Mouse (Mus musculus): ENCODE data around the gene Hand2.

The Hand2 gene

DNA sequence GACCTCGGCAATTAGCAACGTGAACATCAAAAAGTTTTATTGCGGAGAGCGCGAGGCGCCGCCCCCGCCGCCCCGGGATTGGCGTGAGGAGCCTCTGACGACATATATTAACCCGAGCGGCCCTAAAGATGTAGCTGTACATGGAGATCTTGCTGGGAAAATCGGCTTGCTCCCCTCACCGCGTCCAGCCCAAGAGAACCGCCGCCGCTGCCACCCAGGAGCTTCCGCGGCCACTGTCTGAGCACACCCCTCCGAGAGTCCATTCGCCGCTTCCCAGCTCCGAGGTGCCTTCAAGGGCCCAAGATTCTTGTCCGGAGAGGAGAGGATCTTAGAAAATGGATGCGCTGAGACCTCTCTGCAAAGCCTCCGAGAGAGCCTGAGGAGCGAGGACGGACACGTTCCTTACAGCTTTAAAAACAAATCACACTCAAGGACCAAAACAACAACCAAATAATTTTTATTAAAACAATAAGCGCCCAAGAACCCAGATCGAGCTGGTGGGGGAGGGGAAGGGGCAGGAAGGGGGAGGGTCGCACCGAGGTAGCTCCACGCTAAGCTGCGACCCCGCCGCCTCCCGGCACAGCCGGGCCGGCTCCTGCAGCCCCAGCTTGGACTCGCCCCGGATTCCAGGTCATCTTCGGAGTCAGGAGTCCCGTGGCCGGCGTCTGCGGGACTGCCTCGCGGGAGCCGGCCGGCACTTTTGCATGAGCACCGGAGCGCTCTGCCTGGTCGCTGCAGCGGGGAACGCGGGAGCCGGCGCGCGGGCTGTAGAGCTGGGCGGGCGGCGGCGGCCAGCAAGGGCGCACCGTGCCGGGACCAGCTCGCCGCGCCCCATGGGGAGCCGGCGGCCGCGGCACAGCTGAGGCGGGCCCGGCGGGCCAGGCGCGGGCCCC lies at the start of gene Hand2:
Hand2 (plus strand) TSS at position 133 of the 893 bp plus-strand sequence.
- DNase-seq (ENCODE audit: low read depth, low spot score), result no peak

DNA sequence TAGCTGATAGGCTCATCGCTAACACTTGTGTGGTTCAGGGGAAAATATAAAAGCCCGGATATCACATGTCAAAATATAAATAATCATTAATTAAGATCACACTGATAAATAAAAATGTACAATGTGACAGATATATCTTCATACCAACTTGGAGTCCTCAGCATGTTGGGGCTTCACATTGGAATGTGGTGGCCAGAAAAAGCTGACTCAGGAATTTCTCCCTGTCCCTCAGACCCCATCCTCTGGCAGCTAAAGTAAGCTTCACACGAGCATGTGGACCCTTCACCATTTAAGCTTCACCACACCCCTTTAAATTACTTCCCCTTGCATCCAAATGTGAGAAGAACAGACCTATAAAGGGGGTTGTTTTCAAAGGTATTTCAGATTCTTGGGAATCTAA lies 47.7 kb upstream of the Hand2 start:
- DNase-seq (ENCODE audit: low read depth, low spot score), result no peak

DNA sequence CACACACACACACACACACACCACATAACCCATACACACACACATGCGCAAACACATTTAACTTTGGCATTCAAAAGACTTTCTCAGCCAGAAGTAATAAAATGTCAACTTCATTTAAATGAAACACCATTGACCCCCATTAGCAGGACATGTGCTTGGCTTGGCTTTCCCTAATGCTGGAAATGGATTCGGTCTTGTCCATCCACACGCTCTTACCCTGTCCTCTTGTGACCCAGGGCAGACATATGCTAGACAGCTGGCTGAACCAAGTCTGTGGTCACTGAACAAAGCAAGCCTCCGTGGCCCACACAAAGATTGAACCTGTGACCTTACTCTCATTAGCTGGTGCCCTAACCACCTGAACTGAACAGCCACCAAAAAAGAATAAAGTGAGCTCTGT lies 27.3 kb upstream of the Hand2 start:
- no peak for DNase-seq (ENCODE audit: low read depth, low spot score)

DNA sequence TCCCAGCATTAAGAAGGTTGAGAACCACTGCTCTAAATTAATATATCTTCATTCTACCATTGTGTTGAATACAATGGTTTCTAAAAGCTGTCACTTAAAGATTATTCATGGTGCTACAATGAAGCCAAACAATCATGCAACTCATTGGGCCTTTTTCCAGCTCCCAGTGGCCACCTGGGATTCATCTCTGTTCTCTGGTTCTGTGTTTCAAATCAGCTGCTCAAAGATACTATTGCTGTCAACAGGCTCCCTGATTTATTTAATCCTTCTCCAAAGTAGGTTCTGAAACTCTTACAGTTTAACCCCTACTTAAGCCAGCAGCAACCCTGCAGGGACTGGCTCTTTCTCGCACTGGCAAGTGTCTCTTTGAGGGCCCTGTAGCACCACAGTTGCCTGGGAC lies 17.3 kb upstream of the Hand2 start:
- DNase-seq (ENCODE audit: low read depth, low spot score), result no peak

DNA sequence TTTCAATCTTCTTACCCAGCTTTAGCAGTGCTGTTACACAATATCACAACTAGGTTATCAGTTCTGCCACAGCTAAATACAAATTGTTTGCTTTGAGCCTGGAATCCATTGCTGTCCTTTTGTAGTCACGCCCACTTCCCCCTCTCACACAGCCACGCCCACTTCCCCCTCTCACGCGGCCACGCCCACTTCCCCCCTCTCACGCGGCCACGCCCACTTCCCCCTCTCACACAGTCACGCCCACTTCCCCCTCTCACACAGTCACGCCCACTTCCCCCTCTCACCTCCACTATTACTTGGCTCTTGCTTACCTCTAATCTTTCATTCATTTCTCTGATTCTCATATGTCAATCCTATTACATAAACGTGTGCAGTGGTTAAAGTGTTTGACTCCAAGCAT lies 15.8 kb upstream of the Hand2 start:
- DNase-seq (ENCODE audit: low read depth, low spot score), result peak; percentile 79

DNA sequence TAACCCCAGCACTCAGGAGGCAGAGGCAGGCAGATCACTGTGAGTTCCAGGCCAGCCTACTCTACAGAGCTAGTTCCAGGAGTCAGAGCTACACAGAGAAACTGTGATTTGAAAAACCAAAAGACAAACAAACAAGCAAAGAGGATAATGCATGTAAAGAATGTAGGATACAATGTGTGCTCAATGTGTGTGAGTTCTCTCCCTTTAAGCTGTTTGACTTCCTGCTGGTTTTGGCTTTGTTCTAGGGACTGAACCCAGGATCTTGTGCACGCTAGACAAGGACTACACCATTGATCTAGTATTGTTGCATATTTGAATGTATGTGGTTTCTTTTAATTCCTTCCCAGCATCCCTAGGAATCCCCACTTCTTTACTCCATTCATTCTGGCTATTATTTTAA lies 14.3 kb upstream of the Hand2 start:
- no peak for DNase-seq (ENCODE audit: low read depth, low spot score)

DNA sequence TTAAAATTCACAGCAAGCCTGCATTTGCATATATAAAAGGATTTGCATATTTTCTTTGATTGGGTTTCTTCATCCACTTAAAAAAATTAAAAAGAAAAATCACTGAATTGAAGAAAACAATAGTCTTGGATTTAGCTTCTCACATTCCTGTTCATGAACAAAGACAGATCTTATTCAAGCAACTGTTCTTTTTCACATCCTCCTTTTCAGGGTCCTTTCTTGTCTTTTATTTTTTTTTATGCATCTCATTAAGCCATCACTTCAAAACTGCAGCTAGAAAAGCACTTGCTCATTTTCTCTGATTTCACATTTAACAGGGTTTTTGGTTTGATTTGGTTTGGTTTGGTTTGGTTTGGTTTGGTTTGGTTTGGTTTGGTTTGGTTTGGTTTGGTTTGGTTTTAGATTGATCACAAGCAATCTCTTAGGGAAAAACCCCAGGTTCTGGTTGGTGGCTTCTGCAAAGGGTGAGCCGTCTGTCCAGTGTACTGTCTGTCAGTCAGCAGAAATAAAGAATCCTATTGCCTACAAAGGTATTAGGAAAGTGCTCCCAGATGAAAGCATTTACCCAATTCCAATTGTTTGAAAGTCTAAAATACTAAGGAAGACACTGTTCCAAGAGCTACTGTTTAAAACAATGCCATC lies 10.8 kb upstream of the Hand2 start:
- DNase-seq (ENCODE audit: low read depth, low spot score), result peak; percentile 65

DNA sequence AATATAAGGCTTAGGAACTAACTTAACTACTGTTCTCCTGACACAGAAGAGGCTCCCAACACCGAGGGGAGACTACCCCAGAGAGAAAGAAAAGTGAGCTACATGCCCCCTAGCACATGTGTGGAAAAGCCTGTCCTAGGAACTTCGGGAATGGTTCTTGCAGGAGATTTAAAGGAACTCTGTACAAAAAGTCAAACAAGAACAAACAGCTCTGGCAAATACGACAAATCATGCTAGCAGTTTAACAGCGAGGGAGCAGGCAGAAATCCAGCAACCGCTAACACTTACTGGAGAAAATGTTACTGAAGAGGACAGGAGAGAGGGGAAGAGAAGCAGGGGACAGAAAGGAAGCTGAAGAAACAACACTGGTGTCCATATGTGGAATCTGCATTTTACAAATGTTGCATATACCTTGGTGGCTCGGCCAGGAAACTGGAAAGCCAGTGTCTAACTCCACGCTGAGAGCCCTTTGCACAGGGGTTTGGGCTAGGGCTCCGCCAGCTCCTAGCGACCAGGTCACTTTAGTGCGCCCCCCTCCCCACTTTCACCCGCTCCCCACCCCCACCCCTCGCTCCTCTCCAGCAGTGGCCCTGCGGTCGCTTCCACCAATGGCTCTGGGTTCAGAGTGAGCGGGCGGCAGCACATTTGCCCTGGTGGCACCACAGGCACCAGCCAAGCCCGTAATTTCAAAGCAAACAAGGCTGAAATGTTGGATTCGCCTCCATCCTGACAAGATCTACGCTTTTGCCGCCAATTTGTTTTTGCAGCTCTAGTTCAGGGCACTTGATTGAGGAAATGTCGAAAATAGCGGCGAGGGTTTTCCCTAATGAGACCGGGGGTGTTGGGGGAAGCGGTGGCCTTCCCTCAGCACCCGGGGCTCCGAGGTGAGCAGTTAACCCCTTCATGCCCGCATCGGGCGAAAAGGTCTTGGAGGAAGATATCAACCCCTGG lies 8.5 kb upstream of the Hand2 start:
- DNase-seq (ENCODE audit: low read depth, low spot score), result no peak

DNA sequence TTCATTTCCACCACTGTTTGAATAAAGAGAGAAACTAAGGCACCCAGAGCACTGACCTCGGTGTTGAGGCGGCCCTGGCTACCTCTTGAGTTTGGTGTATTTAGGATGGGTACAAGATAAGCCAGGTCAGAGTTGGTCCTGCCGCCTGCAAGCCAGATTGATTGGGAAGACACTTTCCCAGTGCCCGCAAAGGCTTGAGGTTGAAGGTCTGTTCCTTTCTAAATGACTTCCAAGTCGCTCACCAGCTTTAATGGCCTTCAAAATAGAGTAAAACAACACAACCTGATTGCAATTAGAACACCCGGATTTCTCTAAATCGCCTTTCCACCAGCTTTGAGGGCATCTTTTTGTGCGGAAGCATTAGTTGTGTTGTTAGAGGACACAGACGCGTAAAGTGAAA lies 7.2 kb upstream of the Hand2 start:
- DNase-seq (ENCODE audit: low read depth, low spot score), result no peak

DNA sequence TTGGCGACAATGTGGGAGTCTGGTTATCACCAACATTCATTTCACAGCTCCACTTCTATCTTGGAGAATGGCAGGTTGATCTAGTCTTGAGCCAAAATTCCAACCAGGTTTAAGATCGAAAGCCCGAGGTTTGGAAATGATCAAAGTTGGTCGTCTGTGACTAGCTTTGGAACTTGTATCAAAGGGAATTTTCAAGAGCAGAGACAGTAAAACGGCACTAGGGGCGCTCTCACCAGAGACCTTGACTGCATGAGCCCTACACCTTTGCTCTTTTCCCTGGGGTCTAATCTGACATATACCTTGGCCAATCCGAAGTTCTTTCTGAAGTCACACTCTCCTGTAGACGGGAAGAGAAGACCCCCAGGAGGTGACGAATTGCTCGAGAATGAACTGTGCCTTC lies 6.6 kb upstream of the Hand2 start:
- DNase-seq (ENCODE audit: low read depth, low spot score), result no peak

DNA sequence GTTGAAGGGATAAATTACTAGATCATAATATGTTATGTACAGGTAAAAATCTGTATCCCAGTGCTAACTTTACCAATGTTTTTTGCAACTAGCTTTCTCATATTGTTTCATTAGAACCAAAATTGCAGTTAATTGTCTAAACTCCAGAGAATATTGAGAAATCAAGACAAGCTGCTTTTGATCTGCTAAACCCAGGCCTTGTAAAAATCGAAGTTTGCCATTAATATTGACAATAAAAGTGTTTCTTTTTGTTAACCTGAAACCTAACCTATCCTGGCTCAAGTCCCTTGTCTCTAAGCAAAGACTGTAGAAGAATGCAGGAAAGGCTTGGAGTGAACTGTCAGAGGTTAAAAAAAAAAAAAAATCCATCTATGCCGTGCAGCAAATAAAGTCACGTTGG lies 5.3 kb upstream of the Hand2 start:
- no peak for DNase-seq (ENCODE audit: low read depth, low spot score)

DNA sequence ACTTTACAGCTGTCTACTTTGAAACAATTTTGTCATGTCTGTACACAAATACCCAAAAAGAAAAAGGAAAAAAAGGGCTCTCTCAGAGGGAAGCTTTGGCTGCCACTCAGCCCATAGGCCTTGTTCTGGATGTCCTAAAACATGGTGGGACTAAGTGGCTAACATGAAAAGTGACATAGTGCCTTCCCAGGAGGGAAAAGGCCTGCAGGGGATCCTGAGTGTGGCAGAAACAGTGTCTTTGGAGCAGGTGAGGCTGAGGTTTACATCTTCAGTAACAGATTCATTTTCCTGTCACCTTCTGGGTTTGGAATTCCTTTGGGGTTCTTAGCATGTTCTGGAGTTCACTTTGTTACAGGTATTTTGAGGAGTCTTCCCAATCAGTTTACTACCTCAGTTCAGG lies 3.7 kb upstream of the Hand2 start:
- DNase-seq (ENCODE audit: low read depth, low spot score), result no peak

DNA sequence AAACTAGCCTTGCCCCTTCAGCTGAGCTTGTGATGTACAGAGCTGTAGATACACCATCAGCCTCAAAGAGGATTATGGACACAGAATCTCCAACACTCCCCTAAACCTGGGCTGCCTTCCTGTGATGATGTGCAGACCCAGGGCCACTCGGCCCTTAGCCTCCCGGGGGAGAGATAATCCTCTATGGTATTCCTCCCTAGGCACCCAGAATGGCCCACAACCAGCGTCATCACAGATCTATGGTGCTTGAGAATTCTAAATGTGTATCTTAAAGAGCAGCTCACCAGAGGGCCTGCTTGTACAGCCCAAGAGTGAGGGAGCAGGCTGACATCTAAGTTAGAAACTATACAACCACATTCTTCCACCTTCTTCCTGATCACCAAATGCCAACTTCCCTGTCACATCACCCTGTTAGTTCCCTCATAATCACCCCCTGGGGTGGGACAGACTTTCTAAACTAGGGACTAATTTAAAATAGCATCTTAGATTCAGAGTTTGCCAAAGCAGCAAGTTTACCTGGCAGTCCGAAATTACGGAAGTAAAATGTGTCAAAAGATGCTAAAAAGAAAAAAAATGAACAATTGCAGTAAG lies 2.8 kb upstream of the Hand2 start:
- DNase-seq (ENCODE audit: low read depth, low spot score), result no peak

DNA sequence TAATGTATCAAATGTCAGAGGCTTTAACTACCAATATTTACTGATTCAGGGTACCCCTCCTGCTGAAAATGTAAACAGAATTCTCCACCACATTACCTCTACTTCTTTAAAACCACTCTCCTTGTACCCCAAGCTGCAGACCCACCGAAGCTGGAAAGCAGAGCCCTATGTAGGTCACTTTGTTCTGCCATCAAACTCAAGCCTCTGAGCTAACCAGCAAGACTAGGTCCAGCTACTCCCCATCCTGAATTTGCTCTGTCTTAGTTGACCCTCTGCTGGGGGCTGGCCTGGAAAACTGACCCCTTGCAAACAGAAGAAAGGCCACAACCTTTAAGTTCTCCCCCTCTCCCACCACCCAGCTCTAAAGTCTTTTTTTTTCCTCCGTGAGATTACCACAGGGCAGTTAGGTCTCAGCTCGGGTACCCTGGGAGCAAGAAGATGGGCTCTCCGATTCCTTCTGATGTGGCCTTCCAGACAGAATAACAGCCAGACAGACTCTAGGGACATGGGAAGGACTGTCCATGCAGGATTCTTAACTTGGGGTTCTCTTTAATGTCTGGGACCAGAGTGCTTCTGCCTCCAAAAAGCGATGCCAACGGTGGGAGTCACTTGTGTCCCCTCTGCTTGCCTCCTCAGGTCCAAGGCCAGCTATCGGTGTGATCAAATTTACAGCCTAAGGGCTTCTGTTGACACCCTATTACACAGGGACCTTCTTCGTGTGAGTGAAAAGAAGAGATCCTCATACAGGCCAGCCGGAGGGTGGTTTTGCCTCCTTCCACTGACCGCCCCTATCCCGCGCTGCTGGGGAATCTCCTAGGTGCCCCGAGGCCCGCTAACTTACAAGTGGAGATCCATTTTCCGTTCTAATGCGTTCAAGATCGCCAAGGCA lies 1.4 kb upstream of the Hand2 start:
- DNase-seq (ENCODE audit: low read depth, low spot score), result no peak

DNA sequence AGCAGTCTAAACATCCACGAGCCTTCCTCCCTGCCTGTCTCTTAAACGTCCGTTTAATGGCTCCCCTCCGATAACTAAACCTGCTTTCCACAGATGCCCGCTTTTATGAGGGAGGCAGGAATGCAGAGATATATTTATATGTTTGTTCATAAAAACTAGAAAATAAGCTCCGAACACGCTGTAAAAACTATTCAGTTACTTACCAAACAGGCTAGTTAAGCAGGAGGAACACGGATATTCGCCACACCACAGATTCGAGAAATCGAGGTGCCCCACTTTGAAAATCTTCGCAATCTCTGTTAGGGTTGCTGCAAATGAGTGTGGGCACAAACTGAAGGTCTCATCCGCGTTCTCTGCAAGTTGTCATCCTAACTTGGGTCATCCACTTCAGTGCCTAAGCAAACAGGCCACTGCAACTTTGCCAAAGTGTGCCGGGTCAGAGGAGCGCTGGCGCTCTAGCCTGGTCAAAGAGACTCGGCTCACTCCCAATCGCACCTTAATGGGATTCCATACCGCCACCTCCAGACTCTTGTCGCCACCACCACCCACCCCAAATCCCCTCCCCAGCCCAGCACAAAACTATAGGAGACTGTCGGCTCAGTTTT lies 700 bp upstream of the Hand2 start:
- no peak for DNase-seq (ENCODE audit: low read depth, low spot score)

DNA sequence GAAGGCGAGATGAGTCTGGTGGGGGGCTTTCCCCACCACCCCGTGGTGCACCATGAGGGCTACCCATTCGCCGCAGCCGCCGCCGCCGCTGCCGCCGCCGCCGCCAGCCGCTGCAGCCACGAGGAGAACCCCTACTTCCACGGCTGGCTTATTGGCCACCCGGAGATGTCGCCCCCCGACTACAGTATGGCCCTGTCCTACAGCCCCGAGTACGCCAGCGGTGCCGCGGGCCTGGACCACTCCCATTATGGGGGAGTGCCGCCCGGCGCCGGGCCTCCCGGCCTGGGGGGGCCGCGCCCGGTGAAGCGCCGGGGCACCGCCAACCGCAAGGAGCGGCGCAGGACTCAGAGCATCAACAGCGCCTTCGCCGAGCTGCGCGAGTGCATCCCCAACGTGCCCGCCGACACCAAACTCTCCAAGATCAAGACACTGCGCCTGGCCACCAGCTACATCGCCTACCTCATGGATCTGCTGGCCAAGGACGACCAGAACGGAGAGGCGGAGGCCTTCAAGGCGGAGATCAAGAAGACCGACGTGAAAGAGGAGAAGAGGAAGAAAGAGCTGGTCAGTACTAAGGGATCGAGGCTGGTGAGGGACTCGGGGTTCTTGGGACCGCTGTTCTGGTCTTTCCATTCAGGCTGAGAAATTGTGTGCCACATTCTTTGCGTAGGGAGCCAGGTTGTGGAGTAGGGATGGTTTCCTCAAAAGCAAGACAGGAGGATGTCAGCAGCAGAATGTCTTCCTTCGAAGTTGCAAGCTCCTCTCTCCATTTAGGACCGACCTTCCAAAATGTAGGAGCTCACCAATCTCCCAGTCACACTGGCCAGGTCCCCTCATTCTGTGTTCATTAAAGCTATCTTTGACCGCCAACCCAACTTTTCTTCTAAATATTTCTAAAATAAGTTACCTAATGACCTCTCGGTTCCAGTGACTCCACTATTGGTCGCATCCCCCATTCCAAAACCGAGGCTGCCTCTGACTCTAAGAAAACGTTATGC lies 1.4 kb downstream of the Hand2 start:
- DNase-seq (ENCODE audit: low read depth, low spot score), result no peak

DNA sequence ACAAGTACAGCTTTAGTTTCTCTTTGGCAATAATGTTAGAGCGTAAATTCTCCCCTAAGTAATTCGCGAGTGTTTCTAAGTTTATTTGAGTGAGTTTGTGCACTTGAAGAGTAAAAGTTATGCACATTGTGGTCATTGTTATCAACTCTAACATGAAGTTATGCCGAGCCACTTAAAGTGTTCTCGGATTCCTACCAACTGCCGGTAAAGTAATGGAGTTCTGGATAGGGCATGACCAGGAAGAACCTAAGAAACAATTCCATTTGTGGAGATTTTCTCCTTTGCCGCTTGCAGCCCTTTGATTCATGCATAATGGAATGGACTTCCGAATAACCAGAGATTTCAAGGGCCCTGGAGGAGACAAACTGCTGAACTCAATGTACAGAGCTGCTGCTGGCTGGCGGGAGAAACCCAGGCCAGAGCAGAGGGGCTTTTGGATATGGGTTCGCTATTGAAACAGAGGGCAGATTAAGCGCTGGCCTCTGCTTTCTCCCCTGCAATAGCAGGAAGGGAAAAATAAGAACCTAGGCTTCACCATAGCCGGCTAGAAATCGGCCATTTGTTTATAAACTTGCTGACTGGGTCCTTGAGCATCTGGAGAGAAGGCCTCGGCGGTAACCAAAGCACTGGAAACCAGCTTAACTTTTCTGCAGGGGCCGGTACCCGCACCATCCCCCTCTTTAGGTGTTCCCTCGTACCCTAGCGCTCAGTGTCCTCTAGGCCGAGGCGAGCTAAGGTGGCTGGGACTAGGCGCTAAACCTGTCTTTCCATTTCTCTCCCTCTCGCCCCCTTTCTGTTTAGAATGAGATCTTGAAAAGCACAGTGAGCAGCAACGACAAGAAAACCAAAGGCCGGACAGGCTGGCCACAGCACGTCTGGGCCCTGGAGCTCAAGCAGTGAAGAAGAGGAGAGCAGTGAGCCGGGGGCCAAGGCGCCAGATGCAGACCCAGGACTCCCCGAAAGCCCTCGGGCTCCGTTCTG lies 2.5 kb downstream of the Hand2 start:
- no peak for DNase-seq (ENCODE audit: low read depth, low spot score)

DNA sequence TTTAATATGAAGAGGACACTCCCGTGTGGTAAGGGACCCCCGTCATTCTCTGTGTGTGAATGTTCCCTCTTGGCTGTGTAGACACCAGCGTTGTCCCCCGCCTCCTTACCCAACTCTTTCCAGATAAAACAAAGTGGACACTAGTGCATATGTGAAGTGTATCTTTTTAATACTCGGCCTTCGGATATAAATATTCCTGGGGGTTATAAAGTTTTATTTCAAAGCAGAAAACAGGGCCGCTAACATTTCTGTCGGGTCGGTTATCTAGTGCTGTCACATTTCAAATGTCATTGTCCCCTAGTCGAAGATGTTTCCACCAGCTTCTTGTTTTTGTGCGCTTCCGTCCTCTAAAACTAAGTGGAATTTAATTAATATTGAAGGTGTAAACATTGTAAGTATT lies 3.3 kb downstream of the Hand2 start:
- no peak for DNase-seq (ENCODE audit: low read depth, low spot score)

Measured in A20 (cell line).